Mouse (Mus musculus) yolk sac, embryonic 10.5 days (tissue): Measurements from ENCODE around the gene Nat9.

Experiments
- DNase-seq: peaks from one replicate; pipeline ENCODE4 v3.0.0-alpha.2; 2017; ENCODE audit warnings: low spot score

Gene Nat9

DNA sequence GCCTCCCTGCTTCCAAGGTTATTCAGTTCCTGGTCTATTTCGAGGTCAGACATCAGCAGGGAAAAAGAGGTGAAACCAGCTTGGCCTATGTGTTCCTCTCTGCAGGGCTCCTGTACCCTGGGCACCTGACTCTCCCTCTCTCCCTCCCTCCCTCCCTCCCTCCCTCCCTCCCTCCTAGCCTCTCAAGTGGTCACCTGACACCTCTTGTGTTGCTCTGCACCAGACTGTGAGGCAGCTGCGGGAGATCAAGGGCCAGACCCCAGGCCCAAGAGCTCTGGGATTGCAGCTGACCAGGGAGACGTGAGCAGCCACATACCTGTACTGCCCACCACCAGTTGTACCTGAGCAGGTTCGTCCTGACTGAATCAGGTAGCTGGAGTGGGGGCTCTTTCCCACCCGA lies 27.5 kb upstream of the Nat9 start:
- no peak for DNase-seq

DNA sequence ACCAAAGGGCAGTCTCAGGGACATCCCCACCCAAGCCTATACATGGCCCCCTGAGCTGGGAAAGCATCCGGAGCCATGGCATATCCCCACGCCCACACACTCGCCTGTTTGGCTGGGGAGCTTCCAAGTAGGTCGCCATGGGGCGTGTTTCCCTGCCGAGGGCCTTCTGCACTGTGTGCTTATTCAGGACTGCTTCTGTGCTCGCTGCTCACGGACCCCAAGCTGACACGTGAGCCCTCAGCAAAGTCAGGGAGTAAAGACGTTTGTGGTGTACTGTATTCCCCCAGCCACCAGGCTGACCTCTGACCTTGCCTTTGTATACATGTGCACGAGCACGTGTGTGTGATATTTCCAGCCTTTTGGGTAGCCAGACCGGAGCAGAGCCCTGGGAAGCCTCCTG lies 24.5 kb upstream of the Nat9 start:
- no peak for DNase-seq

DNA sequence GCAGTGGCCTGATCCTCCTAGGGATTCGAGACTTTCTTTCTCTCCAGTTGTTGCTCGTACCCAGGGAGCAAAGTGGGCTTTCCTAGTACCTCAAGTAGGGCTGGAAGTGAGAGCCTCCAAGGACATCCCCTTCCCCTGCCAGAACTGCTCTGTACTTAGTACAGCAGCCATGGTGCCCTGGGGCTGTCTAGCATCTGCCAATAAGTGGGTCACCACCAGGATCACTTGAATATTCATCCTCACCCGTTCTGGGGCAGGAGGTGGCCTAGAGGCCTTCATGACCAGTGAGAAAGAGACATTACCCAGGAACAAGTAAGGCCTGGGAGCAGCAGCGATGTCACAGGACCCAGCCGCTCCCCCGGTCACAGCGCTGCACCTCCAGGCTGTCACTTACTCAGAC lies 22.3 kb upstream of the Nat9 start:
- no peak for DNase-seq

DNA sequence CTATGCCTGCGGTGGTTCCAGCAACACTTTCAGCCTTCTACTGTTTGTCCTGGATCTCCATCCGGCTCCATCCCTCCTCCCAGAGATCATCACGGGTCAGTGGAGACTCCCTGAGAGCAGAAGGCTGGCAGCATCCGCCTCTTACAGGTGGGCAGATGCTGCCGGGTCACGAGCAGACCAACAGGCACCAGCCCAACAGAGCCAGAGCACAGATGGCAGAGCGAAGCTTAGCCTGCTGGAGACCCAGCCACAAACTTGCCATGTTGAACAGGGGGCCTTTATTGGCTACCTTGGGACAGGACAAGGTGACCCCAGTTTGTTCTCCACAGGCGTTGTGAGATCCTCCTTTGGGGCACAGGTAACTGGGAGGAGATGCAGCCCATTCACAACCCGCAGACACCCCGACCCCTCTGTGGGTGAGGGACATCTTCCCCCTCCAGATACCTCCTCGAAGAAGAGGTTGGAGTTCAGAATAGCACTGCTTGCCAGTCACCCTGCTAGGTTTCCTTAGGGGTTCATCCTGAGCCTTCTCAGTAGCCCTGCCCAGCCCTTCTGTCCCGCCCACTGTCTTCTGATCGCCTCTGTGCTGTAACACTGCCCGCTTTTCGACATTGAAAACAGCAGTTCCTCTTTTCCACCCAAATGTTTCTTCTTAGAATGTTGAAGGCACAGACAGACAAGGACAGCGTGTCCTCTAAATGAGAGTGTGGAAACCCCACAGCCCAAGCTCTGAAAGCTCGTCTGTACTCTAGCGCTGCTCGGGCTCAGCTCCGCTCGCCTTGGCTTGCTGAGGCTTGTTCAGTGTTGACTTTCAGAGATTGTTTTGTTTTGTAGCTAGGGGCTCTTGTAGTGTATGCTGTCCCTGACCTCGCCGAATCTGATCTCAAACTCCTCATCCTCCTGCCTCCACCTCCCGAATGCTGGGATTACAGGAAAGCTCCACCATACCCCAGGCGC lies 21.4 kb upstream of the Nat9 start:
- no peak for DNase-seq

GRCm38 (mm10) chr11:115208126-115208525 lies 20.5 kb upstream of the Nat9 start:
- no peak for DNase-seq

- DNase-seq = no peak
These were observed 15.1 kb upstream of the Nat9 start for GRCm38 (mm10) chr11:115202756-115203155.

- DNase-seq = peak; percentile 74
These were observed 14.7 kb upstream of the Nat9 start for GRCm38 (mm10) chr11:115202316-115202715.

GRCm38 (mm10) chr11:115200520-115200919 lies 12.9 kb upstream of the Nat9 start:
- no peak for DNase-seq

- no peak for DNase-seq
These were observed 11.3 kb upstream of the Nat9 start for GRCm38 (mm10) chr11:115198932-115199384.

- no peak for DNase-seq
These were observed 9.9 kb upstream of the Nat9 start for GRCm38 (mm10) chr11:115197558-115197957.

GRCm38 (mm10) chr11:115195933-115196332 lies 8.3 kb upstream of the Nat9 start:
- no peak for DNase-seq

- peak; percentile 84 for DNase-seq
These were observed 7.0 kb upstream of the Nat9 start for GRCm38 (mm10) chr11:115194693-115195092.

GRCm38 (mm10) chr11:115192180-115192579 lies 4.5 kb upstream of the Nat9 start:
- DNase-seq = peak; percentile 67

DNA sequence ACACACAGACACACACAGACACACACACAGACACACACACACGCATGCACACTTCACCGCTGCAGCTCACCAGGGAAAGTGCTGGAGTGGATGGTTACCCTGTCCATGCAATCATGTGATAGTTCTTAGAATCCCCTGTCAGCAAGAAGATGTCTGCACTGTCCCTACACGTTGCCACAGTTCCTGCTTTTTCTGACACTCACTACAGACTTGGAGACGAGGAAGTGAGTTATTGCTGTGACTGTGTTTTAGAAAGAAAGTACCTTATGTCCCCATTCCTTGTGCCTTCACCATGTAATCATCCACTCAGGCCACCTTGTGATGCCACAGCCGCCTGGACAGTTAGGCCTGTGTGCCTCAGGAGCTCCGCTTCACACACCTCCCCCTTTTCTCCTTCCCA lies 1.6 kb upstream of the Nat9 start:
- no peak for DNase-seq

GRCm38 (mm10) chr11:115188539-115189231 lies 1.0 kb upstream of the Nat9 start:
- DNase-seq = no peak

- DNase-seq = peak; percentile 98
These were observed 427 bp downstream of the Nat9 start, which contains the start of gene Tmem104 for GRCm38 (mm10) chr11:115187224-115187639. Tmem104 (plus strand) TSS chr11:115187487.

GRCm38 (mm10) chr11:115184973-115185372 lies 2.7 kb downstream of the Nat9 start:
- no peak for DNase-seq

DNA sequence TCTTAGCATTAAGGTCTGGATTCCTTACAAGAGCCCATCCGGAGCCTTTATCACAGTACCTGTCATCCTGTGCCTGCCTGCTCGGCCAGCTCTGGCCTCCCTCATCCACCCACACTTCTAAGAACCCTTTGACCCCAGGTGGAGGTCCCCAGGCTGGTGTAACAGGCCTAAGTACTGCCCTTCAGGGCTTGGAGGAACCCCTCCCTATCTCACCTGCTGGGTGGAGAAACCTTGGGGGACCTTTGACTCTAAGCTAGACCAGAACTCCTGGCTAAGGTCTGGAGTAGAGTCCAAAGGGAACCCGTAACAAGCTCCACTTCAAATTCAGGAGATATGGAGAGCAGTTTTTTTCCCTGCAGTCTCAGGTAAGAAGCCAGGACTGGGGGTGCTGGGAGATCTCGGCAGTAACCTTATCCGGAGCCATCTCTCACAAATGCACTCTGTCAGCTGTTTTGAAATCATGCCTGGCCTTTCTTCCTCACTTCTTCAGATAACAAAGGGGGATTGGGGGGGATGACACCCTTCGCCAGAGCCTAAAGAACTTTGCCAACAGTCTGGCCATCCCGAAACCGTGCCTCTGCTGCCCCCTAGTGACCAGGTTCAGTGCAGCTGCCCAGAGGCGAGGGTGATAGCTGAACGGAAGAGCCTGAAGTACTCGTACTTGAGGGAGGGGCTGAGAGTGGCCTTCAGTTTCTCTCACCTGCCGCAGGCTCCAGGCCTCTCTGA lies 5.6 kb downstream of the Nat9 start:
- DNase-seq = peak; percentile 90

DNA sequence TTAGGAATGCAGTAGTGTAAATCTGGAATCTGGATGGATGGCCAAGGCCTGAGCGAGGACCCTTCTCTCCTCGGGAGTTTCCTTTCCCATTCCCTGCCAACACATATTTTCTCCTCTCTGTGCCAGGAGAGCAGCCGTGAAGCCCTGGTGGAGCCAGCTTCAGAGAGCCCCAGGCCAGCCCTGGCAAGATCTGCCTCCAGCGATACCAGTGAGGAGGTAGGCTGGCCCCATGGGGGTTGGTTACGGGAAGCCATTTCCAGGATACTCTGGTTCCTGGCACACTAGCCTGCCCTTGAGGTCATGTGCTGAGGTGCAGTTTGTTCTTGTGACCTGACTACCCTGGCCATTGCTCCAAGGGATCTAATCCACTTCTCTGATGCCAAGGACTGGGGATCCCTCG lies 7.8 kb downstream of the Nat9 start:
- DNase-seq = no peak

- DNase-seq = no peak
These were observed 8.5 kb downstream of the Nat9 start for GRCm38 (mm10) chr11:115179191-115179590.

DNA sequence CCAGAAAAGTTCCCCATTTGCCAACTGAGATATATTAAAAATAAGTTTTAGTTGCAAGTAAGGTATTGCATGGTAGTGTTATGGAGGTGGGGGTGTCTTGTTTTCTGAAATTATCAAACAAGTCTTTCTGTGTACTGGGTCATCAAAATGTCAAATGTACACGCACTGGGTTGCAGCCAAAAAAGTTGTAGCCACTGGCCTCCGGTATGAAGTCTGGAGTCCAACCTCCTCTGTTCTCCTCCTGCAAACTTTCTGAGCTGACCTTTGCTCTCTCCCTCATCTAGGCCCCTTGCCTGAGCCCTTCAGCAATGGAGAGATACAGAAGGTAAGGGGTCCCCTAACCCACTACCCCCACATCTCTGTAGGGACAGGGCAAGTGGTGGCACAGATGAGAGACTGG lies 8.9 kb downstream of the Nat9 start:
- DNase-seq = no peak

GRCm38 (mm10) chr11:115177559-115178195 lies 10.0 kb downstream of the Nat9 start:
- peak; percentile 88 for DNase-seq
